Mouse (Mus musculus) lung, postnatal 4 days (tissue): ENCODE measurements at regions not wholly inside any gene's neighbourhood (a gene's known extent, or its start where the extent isn't known, plus 50 kb on each side); places are given as distances from the start of the nearest gene placed in this dataset.

Experiments
- DNase-seq, 2 experiments: peaks; one replicate each; pipeline ENCODE4 v3.0.0; 2021

- no peak for DNase-seq
These were observed 53.9 kb upstream of the Maml3 start for GRCm38 (mm10) chr3:52158788-52159260.

GRCm38 (mm10) chr3:52161688-52162087 is 56.8 kb upstream of the Maml3 start:
- peak; percentile 32 to 71 for DNase-seq

- DNase-seq: no peak
These were observed 59.1 kb upstream of the Maml3 start for GRCm38 (mm10) chr3:52163990-52164389.

- DNase-seq: no peak
These were observed 62.5 kb upstream of the Maml3 start for GRCm38 (mm10) chr3:52167420-52167819.

GRCm38 (mm10) chr3:52170847-52171246 is 66.0 kb upstream of the Maml3 start:
- DNase-seq: no peak

GRCm38 (mm10) chr3:52171303-52171702 is 66.4 kb upstream of the Maml3 start:
- no peak for DNase-seq

- DNase-seq: no peak
These were observed 68.6 kb upstream of the Maml3 start for GRCm38 (mm10) chr3:52173490-52173889.

GRCm38 (mm10) chr3:52176108-52176507 is 71.2 kb upstream of the Maml3 start:
- DNase-seq: no peak

- DNase-seq: no peak
These were observed 74.0 kb upstream of the Maml3 start for GRCm38 (mm10) chr3:52178851-52179250.

GRCm38 (mm10) chr3:52179686-52180085 is 74.8 kb upstream of the Maml3 start:
- peak; percentile 84 to 95 for DNase-seq

GRCm38 (mm10) chr3:52180306-52180705 is 75.4 kb upstream of the Maml3 start:
- peak; percentile 54 to 64 for DNase-seq

GRCm38 (mm10) chr3:52180785-52181184 is 75.9 kb upstream of the Maml3 start:
- peak; percentile 90 to 94 for DNase-seq

- DNase-seq: no peak
These were observed 76.6 kb upstream of the Maml3 start for GRCm38 (mm10) chr3:52181326-52182101.

- no peak for DNase-seq
These were observed 79.4 kb upstream of the Maml3 start for GRCm38 (mm10) chr3:52184241-52184640.

- no peak for DNase-seq
These were observed 80.5 kb upstream of the Maml3 start for GRCm38 (mm10) chr3:52185351-52185750.

- no peak for DNase-seq
These were observed 80.7 kb upstream of the Foxo1 start for GRCm38 (mm10) chr3:52187401-52187801.

GRCm38 (mm10) chr3:52188303-52188702 is 79.8 kb upstream of the Foxo1 start:
- no peak for DNase-seq

- DNase-seq: no peak
These were observed 79.1 kb upstream of the Foxo1 start for GRCm38 (mm10) chr3:52189016-52189415.

GRCm38 (mm10) chr3:52190021-52190420 is 78.1 kb upstream of the Foxo1 start:
- DNase-seq: no peak

- no peak for DNase-seq
These were observed 75.1 kb upstream of the Foxo1 start for GRCm38 (mm10) chr3:52193026-52193425.

GRCm38 (mm10) chr3:52194216-52194615 is 73.9 kb upstream of the Foxo1 start:
- DNase-seq: no peak

GRCm38 (mm10) chr3:52195486-52195885 is 72.7 kb upstream of the Foxo1 start:
- no peak for DNase-seq

GRCm38 (mm10) chr3:52196047-52196935 is 71.8 kb upstream of the Foxo1 start:
- peak; percentile 86 to 88 for DNase-seq

- DNase-seq: no peak
These were observed 71.2 kb upstream of the Foxo1 start for GRCm38 (mm10) chr3:52196936-52197246.
